Mouse (Mus musculus) ES-Bruce4 (cell line): ENCODE results near the gene Il22ra1. TPM values are rescaled to one million over a fixed set of nuclear protein-coding genes. Genes with fewer than 3 reads are reported as not detected.

Experiments used
- H3K27ac ChIP-seq: 2 replicates; pipeline ENCODE4 v1.5.1; 2012; ENCODE audit warnings: low read length, inconsistent platforms; ENCODE audit not compliant: insufficient read depth
- H3K27me3 ChIP-seq: 2 replicates; pipeline ENCODE4 v1.6.1; 2012; ENCODE audit warnings: mild to moderate bottlenecking, low read length, inconsistent platforms; ENCODE audit not compliant: control insufficient read depth, poor library complexity, insufficient read depth, severe bottlenecking
- H3K36me3 ChIP-seq: 2 replicates; pipeline ENCODE4 v1.6.1; 2012; ENCODE audit warnings: inconsistent platforms, mild to moderate bottlenecking, low read length, moderate library complexity; ENCODE audit not compliant: control insufficient read depth, poor library complexity, insufficient read depth, severe bottlenecking
- H3K4me1 ChIP-seq: one replicate; pipeline ENCODE4 v1.8.1; 2011; ENCODE audit warnings: low read length; ENCODE audit not compliant: control insufficient read depth, insufficient read depth
- H3K4me3 ChIP-seq: 2 replicates; pipeline ENCODE4 v1.5.1; 2011; ENCODE audit warnings: low read depth, mild to moderate bottlenecking, low read length
- H3K9ac ChIP-seq: 2 replicates; pipeline ENCODE4 v1.6.1; 2012; ENCODE audit warnings: low read depth, mild to moderate bottlenecking, inconsistent platforms; ENCODE audit not compliant: poor library complexity, severe bottlenecking
- H3K9me3 ChIP-seq: replicated peaks from 2 replicates; pipeline ENCODE4 v1.6.1; 2012; ENCODE audit warnings: mild to moderate bottlenecking, low read length, inconsistent platforms; ENCODE audit not compliant: control insufficient read depth, poor library complexity, insufficient read depth, severe bottlenecking
- CTCF ChIP-seq: IDR thresholded peaks from one replicate; pipeline ENCODE4 v1.8.1; 2011; ENCODE audit warnings: low read depth, low read length
- EP300 ChIP-seq: IDR thresholded peaks from 2 replicates; pipeline ENCODE4 v1.6.1; 2011; ENCODE audit warnings: low read depth, low read length; ENCODE audit not compliant: insufficient read depth
- POLR2A ChIP-seq: IDR thresholded peaks from one replicate; pipeline ENCODE4 v1.8.1; 2011; ENCODE audit warnings: low read length; ENCODE audit not compliant: insufficient read depth
- polyA plus RNA-seq: library from polyadenylated mRNA; stranded (reverse); fragments of >200 nt; gene quantifications from 2 replicates; pipeline ENCODE4 v1.2.4, GENCODE M21; 2011; ENCODE audit warnings: low read depth; ENCODE audit not compliant: missing spikeins, insufficient read depth, insufficient read length

The Il22ra1 gene
- polyA plus RNA-seq, 1 experiment, result not detected

GRCm38 (mm10) chr4:135686568-135686953, 41.4 kb upstream of the Il22ra1 start:
- peaks cover 3% of the 10 kb centered on the region for H3K4me1 ChIP-seq
- TF ChIP-seq POLR2A (no peak), EP300 (no peak), CTCF (no peak)
- H3K27me3 ChIP-seq, result peaks cover 10% of the 10 kb centered on the region
- no peak overlapping the region for H3K27ac ChIP-seq
- peak overlapping the region; percentile 93 for H3K9ac ChIP-seq
- H3K9me3 ChIP-seq, result no peaks in the 10 kb centered on the region
- peak overlapping the region; percentile 74 for H3K4me3 ChIP-seq
- no peaks in the 10 kb centered on the region for H3K36me3 ChIP-seq

- Histone ChIP-seq H3K27me3 (peaks cover 10% of the 10 kb centered on the region), H3K9ac (no peak overlapping the region), H3K4me3 (no peak overlapping the region), H3K27ac (no peak overlapping the region), H3K4me1 (peaks cover 1% of the 10 kb centered on the region), H3K9me3 (no peaks in the 10 kb centered on the region), H3K36me3 (no peaks in the 10 kb centered on the region)
- no peak for TF ChIP-seq CTCF
- no peak for TF ChIP-seq EP300
- no peak for TF ChIP-seq POLR2A
Measured at GRCm38 (mm10) chr4:135689797-135690196, 38.2 kb upstream of the Il22ra1 start.

GRCm38 (mm10) chr4:135690241-135690640, 37.7 kb upstream of the Il22ra1 start:
- Histone ChIP-seq H3K9me3 (no peaks in the 10 kb centered on the region), H3K27me3 (peaks cover 8% of the 10 kb centered on the region), H3K4me3 (no peak overlapping the region), H3K4me1 (no peaks in the 10 kb centered on the region), H3K9ac (no peak overlapping the region), H3K36me3 (no peaks in the 10 kb centered on the region), H3K27ac (no peak overlapping the region)
- TF ChIP-seq POLR2A, result no peak
- TF ChIP-seq CTCF, result no peak
- no peak for TF ChIP-seq EP300

- no peaks in the 10 kb centered on the region for H3K9me3 ChIP-seq
Measured at GRCm38 (mm10) chr4:135692916-135693315, 35.1 kb upstream of the Il22ra1 start.

GRCm38 (mm10) chr4:135698498-135698897, 29.5 kb upstream of the Il22ra1 start:
- Histone ChIP-seq H3K27me3 (no peaks in the 10 kb centered on the region), H3K9me3 (no peaks in the 10 kb centered on the region), H3K4me1 (no peaks in the 10 kb centered on the region), H3K9ac (no peak overlapping the region), H3K36me3 (no peaks in the 10 kb centered on the region), H3K4me3 (peak overlapping the region; percentile 47), H3K27ac (no peak overlapping the region)
- TF ChIP-seq POLR2A, result no peak
- TF ChIP-seq EP300, result no peak
- no peak for TF ChIP-seq CTCF

More at GRCm38 (mm10) chr4:135692916-135693315, 35.1 kb upstream of the Il22ra1 start:
- Histone ChIP-seq H3K36me3 (no peaks in the 10 kb centered on the region), H3K27ac (no peak overlapping the region), H3K27me3 (no peaks in the 10 kb centered on the region), H3K9ac (no peak overlapping the region), H3K4me3 (no peak overlapping the region), H3K4me1 (no peaks in the 10 kb centered on the region)
- TF ChIP-seq POLR2A, result no peak
- TF ChIP-seq CTCF, result no peak
- no peak for TF ChIP-seq EP300

- Histone ChIP-seq H3K36me3 (no peaks in the 10 kb centered on the region), H3K9ac (no peak overlapping the region), H3K4me3 (no peak overlapping the region), H3K9me3 (no peaks in the 10 kb centered on the region), H3K27me3 (no peaks in the 10 kb centered on the region), H3K4me1 (no peaks in the 10 kb centered on the region), H3K27ac (no peak overlapping the region)
- TF ChIP-seq EP300, result no peak
- no peak for TF ChIP-seq CTCF
- TF ChIP-seq POLR2A, result no peak
Measured at GRCm38 (mm10) chr4:135703497-135703896, 24.5 kb upstream of the Il22ra1 start.
